Mouse (Mus musculus) cerebellum, adult 9-11 months (tissue): ENCODE data around the gene Auts2.
A peak's percentile ranks its signal among the peaks of the same experiment; 100 is the strongest.

Experiments
- DNase-seq: peaks from one replicate; pipeline ENCODE4 v3.0.0; 2022

Auts2 gene

DNA sequence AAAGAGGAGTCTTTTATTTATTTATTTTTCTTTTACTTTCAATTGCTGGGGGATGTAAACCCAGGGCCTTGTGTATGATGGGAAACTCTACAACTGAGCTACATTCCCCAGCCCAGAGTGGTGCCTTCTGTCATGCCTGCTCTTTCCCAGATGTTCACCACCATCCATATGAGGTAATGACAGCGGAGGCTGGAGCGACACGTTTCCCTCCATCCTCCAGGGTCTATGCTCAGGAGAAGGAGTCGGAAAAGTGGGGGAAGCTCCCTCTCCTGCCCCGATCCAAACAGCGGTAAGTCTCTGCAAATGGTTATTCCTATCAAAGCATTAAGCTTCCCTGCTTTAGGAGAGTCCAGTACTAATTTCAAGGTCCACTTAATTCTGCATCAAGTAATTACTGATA lies 768.4 kb downstream of the Auts2 start:
- DNase-seq: no peak

GRCm38 (mm10) chr5:131772616-131773015 lies 770.5 kb downstream of the Auts2 start:
- DNase-seq: peak; percentile 97

GRCm38 (mm10) chr5:131769273-131769672 lies 773.9 kb downstream of the Auts2 start:
- DNase-seq: no peak

GRCm38 (mm10) chr5:131767699-131768264 lies 775.4 kb downstream of the Auts2 start:
- no peak for DNase-seq

- no peak for DNase-seq
Observed at GRCm38 (mm10) chr5:131767176-131767575, 776.0 kb downstream of the Auts2 start.

DNA sequence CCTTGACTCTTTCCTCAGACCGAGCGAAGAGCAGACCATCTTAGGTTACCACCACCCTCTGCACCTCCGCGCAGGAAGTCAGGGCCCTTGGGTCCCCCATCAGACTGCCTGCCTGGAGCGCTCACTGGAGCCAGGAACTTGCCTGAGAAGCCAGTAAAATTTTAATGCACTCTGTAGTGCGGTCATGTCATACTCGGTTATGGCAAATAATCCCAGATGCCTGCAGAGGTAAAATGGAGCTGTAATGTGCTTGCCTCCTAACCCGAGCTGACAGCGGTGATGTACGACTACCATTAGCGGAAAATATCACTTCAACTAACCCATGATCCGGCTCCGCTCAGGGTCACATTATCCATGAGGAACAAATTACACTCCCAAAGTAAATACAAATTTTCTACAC lies 783.7 kb downstream of the Auts2 start:
- no peak for DNase-seq

DNA sequence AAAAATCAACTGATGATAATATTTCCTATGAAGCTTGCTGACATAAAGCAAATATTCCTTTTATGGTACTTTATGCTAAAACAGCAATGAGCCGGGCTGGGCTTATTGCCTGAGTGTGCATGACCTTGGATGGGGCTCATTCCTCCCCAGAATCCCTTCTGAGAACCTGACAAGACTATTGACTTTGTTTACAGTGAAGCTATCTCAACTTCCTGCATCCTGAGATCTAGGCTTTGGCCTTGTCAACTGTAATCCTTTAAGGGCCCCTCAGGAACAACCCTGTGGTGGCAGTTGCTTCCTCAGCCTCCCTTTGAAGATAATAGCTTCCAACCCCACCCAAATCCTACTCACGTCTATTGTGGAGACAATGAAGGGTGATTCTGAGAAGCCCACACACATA lies 792.8 kb downstream of the Auts2 start:
- DNase-seq: no peak

DNA sequence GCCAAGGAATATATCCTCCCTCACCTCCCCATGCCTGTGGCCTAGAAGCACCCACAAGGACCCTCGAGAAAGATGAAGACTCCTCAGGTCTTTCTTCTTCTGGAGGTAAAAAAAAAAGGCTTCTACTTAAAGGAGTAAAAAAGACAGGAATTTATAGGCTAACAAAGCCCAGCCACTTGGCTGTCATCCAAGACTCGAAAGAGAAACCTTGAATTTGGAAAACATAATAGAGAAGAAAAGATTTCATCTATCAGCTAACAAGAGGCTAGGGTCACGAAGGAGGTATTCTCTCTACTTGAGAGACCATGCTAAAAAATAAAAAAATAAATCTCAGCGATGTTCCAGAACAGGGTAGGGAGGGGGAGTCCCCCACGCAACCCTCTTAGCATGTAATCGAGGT lies 793.9 kb downstream of the Auts2 start:
- no peak for DNase-seq

- DNase-seq: no peak
Observed at GRCm38 (mm10) chr5:131743069-131743468, 800.1 kb downstream of the Auts2 start.

DNA sequence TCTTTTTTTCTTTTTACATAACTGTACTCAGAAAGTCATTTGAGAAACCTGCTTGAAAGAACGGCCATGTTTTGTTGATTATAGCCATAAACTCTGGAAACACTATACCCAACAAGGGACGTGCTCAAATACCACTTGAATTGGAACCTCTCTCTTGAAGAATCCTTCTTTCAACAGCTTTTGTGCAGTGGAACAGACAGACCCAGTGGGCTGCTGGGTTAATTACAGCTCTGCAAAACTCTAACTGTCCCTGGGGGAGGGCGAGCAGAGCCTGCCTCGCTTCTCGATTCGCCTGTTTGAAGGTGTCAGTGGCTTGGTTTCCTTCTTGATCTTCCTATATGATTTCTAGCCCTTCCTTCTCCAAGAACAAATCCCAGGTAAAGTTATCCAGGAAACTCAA lies 805.7 kb downstream of the Auts2 start:
- no peak for DNase-seq

- DNase-seq: no peak
Observed at GRCm38 (mm10) chr5:131733324-131733660, 809.9 kb downstream of the Auts2 start.

DNA sequence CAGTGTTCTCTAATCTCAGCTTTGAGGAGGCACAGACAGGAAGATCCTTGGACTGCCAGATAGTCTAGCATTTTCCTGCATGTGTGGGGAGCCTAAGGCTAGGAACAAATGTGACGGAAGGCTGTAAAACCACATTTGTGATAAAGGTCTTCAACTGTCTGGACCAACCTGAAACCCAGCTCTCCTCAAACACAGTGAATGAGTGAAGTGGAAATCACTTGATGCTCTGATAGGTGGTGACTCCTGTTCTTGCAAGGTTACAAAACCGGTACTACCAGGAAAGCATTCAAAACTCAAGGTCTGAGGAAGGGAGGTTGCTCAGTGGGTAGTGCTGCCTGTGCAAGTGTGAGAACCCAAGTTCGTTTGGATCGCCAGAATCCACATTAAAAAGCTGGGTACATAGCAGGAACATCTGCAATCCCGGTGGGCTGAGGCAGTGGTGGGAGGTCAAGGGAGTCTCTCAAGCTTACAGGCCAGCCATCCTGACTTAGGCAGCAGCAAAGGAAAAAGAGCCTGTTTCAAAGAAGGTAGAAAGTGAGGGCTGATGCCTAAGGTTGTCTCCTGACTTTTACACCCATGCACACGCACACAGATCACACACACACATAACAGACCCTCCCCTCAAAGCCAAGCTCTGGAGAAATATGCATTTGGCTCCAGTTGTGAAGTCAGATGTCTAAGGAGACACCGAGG lies 810.4 kb downstream of the Auts2 start:
- DNase-seq: no peak

- no peak for DNase-seq
Observed at GRCm38 (mm10) chr5:131729456-131729855, 813.7 kb downstream of the Auts2 start.

- no peak for DNase-seq
Observed at GRCm38 (mm10) chr5:131727909-131728308, 815.2 kb downstream of the Auts2 start.

GRCm38 (mm10) chr5:131724508-131724907 lies 818.6 kb downstream of the Auts2 start:
- DNase-seq: no peak

DNA sequence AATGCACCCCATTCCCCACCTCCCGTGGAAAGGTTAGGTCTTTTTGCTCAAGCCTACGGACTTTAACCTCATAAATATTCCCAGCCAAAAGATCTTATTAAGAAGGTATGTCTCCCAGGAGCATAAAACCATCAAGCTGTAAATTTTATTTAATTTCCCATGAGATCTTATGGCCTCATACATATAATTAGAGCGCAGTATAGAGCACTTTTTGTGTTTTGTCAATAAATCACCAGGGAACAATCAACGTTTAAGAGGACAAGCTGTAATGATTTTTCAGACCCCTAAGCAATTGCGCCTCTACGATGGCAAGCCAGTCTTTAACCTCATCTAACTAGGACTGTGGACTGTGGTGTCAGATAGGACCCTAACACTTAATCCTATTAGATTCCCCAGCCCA lies 820.4 kb downstream of the Auts2 start:
- DNase-seq: no peak

GRCm38 (mm10) chr5:131722361-131722760 lies 820.8 kb downstream of the Auts2 start:
- no peak for DNase-seq

- DNase-seq: peak; percentile 80
Observed at GRCm38 (mm10) chr5:131718013-131718412, 825.1 kb downstream of the Auts2 start.

DNA sequence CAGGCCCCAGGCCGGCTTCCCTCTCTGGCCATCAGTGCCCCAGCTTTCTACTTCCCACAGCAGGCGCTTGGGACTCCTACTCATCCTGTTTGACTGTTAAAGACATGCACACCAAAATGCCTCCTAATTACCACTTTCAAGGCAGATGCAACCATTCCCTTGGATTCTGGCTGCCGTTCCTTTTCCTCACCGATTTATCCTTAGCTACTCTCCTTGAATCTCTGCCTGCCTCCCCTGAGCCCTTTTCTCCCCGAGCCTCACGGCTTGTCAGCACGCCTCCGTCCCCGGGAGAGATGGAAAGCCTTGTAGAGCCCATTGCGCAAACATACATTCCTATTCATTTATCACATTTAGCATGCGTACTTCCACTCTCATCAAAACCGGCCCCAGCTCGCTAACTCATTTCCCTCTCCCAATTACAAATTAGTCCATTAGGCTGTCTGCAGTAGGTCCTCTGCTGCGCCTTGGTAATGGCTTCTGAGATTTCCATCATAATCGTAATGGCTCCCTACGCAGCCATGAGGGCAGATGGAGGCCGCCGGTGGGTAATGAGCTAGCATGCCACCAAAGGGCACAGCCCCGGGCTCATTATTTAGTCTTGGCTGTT lies 825.7 kb downstream of the Auts2 start:
- peak; percentile 15 for DNase-seq

DNA sequence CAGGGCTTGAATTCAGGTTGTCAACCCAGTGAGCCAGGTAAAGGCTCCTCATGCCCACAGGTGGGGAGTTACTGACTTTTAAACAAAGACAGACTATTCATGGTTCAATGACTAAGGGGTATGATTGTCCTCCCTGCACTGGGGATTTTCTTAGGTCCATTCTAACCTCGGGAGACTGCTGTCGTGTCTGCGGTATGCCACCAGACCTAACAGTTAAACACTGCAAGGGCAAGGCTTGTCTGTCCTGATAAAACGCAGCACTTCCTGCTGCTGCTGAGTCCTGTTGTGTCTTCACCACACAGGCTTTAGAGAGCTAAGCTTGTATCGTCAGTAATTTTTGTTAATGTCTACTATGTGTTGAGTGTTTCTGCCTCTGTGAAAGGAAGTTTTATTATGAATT lies 828.2 kb downstream of the Auts2 start:
- no peak for DNase-seq

GRCm38 (mm10) chr5:131712441-131712840 lies 830.7 kb downstream of the Auts2 start:
- no peak for DNase-seq

DNA sequence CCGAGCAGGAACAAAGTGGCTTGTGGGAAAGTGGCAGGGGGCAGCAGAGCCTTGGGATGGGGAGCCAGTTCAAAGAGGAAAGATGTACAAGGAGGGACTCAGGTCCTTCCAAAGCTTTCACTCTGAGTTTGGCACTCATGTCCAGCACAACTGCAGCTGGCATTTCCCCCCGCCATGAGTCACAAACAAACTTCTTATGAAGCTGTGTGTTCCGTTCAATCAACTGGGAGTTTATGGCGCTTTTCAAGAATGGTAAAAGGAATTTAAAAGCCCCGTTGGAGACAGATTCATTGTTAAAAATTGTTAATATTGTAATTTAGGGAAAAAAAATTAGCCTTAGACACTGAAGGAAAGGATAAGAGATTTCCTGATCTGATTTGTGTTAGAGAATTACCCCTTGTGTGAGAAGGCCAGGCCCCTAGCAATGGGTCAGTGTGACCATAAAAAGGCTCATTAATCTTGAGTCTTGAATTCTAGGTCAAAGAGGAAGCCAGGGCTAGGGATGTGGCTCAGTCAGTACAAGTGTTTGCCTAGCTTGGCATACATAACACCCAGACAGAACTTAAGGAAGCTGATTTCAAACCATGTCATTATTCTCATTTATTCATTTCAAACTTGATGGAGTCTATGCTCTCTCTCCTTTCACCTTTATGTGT lies 831.5 kb downstream of the Auts2 start:
- DNase-seq: no peak

DNA sequence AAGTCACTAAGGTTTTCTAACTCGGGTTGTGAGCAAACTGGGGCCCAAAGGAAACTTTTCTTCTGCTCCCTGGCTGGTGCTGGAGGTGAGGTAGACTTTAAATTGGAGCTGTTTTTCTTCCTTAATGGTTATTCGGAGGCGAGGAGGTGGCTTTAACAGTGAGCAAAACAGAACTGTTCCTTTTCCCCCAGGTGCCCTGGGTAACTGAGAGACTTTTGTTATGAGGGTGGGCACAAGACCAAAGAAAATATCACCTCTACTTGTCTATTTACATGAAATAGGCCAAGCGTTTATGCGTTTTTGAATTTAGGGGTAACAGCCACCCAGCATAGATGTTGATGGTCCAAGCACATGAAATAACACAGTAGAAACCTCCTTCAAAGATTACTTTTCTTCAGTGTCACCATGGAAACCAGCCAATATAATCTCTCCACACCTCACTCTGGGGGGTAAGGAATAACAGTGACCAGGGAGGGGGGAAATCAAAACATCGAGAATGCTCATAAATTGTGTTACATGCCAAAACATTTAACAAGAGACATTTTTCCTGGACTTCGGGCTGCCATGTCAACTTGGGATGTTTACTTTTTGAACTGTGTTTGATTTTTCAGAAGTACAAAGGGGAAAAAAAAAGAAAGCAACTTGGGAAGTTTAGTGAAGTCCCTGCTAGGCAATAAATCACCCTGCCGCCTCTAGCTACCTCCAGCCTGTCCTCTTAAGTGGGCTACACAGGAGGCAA lies 832.2 kb downstream of the Auts2 start:
- no peak for DNase-seq
